Mouse (Mus musculus): ENCODE results near the gene Cbx7.
"Not testable (repeated sequence)": the region's sequence is repeated elsewhere in the genome, so short reads cannot be mapped to it uniquely, and the experiment has no call there.

Gene Cbx7

DNA sequence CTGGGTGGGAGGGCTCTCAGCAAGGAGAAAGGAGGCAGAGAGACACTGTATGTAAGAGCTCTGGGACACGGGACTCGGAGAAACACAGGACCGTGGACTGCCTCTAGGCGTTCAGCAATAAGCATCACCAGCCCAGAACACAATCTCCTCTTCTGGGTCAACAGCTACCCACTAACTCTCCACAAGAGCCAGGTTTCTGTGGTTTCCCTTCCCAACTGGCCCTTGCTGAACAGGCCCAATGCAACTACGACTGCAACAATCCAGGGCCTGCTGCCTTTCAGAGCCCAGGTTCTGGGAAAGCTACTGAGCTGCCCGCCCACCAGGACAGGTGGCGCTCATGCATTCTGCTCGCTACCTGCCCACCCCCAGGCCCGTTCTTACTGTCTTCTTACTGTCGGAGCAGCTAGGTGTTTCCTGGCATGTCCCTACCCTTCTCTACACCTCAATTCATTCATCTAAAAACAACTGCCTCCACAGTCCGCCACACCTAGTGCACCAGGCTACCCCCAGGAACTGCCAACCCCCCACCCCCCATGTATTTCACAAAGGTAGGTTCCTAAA is 44.0 kb downstream of the Cbx7 start:
- no peak for DNase-seq (ENCODE audit: low spot score in 2 of 2)

DNA sequence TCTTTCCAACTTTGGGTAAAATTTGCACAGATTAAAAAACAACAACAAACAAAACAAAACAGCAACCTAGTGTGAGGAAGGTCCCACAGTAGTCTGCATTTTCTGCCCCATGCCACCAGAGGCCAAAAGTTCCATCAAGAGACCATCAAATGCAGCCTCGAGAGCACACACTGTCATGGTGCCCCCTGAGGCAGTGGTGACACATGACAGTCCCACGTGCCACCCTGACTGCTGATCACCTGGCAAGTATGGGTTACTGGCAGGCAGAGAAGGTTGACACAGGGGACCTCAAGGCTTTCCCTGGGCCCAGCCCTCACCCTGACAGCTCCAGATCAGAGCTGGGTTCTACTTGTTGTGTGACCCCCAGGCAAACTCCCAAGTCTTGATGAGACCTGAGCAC is 51.1 kb downstream of the Cbx7 start:
- DNase-seq (ENCODE audit: low spot score in 2 of 2) = no peak

DNA sequence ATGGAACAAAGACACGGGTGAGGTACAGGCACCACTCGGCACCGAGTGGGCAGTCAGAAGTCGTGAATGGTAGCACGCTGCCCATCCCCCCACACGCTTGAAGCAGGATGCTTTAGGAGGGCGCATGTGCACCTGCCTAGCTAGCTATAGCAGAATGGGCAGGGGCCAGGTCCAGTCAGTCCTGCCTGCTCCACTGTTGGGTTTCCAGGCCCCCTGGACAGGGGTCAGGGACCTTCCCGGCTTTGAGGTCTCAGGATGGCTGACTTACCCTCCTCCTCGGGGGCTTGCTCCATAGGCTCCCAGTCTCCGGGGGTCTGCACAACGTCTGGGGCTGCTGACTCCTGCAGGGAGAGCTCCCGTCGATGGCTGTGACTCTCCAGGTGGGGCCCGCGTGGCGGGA is 52.4 kb downstream of the Cbx7 start:
- no peak for DNase-seq (ENCODE audit: low spot score in 2 of 2)

DNA sequence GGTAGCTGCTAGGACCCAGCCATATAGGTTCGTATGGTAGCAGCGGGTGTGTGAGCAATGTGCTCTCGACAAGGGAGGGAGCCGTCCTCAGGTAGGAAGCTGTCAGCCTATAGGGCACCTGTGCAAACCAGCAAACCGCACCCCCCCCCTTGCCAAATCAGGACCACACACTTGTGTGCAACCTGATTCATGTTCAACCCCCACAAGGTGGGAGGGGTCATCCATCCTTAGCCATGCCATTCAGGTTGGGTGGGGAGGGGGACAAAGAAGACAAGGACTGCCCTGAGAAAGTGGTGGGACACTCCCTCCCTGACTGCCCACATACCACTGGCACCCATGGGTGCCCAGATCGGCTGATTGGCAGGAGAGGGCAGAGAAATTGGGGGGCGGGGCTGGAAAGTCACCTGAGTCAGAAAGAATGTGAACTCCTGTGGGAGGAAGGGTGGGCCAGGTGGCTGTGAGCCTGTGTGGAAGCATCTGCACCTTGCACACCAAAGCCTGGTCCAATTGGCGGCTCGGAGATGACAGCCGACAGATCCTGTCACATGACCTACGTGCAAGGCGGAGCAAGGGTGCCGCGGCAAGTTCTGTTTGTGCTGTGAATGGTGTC is 53.7 kb downstream of the Cbx7 start:
- DNase-seq (ENCODE audit: low spot score in 2 of 2) = no peak

DNA sequence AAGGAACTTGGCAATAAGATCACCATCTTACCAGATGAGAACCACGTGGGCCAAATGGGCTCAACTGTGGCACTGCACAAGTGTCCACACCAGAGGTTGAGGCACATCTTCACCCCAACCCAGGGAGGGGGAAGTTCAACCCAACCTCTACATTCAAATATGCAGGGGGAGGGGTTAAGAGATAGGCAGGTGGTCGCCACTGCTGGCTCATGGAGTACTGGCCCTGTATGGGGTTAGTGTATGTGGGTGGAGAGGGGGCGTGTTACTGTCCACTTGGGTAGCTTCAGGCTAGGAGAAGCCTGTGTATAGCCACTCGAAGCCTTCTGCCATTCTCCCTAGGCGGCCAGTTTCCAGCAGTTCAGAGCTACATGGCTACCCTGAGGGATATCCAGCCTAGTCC is 54.8 kb downstream of the Cbx7 start:
- DNase-seq (ENCODE audit: low spot score in 2 of 2) = no peak

DNA sequence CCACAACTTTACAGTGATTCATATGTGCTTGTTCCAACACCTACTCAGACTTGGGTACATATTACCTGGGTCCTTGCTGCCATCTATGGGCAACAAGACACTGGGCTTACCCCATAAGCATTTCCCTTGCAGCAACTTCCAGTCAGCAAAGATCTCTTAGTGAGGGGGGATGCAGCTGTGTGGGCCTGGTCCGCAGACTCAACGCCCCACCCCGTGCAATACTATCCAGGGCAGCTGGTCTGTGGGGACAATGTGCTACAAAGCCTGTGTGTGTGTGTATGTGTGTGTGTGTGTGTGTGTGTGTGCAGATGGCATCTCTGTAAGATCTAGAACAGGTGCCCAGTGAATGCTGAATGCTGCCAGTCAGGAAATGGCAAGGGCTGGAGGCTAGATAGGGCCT is 56.6 kb downstream of the Cbx7 start:
- no peak for DNase-seq (ENCODE audit: low spot score in 2 of 2)

DNA sequence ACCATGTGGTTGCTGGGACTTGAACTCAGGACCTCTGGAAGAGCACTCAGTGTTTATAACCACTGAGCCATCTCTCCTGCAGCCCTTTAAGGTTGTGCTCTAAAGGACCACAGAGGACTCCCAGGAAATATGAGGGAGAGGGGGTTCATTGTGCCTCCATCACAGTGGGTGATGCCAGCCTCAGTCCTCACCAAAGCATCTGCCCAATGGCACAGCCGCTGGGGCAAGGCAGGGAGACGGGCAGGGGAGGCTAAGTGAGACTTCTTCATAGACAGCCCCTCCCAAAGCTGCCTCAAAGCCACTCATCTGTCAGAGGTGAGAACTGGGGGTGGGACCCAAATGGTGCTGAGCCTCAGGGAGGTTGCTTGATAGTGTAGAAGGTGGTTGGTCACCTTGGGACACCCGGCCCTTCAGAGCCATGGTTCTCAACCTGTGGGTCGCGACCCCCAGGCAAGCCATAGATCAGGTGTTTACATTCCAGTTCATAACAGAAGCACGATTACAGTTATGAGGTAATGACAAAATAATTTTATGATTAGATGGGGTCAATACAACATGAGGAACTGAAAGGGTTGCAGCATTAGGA is 57.1 kb downstream of the Cbx7 start:
- no peak for DNase-seq (ENCODE audit: low spot score in 2 of 2)

DNA sequence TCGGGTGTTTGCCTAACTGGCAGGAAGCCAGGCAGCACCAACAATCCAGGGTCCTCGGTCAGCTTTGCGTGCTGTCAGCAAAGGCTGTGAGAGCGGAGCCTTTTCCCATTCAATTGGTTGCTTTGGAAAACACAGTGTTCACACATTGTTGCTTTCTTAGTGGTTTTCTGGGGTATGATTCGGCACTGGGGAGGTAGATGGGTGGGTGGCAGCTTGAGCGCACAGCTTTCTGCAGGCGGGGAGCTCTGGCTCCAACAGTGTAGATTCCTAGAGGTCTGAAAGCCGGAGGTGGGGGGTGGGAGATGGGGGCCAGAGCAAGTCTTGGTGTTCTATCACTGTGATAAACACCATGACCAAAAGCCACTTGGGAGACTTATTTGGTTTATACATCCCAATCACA is 59.6 kb downstream of the Cbx7 start:
- DNase-seq (ENCODE audit: low spot score in 2 of 2) = no peak

DNA sequence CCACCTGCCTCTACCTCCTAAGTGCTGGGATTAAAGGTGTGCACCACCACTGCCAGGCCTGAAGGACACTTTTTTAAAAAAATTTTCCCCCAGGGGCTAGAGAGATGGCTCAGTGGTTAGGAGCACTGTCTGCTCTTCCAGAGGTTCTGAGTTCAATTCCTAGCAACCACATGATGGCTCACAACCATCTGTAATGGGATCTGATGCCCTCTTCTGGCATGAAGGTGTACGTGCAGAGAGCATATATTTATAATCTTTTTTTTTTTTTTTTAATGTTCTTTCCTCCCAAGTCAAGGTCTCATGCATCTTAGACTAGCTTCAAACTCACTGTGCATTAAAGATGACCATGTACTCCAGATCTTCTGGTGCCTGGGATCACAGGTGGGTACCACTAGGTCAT is 60.1 kb downstream of the Cbx7 start:
- DNase-seq (ENCODE audit: low spot score in 2 of 2) = not testable (repeated sequence)

DNA sequence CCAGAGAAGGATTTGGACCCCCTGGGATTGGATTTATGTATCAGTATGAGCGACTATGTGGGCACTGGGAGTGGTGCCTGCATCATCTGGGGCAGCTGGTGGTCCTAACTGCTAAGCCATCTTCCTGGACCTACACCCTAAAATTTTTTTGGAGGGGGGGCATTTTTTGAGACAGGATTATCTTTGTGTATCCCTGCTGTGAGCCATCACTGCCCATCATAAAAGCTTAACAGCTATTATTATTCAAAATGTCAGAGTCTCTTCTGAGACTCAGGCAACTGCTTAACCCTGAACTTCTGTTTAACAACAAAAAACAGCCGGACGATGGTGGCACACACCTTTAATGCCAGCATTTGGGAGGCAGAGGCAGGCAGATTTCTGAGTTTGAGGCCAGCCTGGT is 61.9 kb downstream of the Cbx7 start:
- not testable (repeated sequence) for DNase-seq (ENCODE audit: low spot score in 2 of 2)

DNA sequence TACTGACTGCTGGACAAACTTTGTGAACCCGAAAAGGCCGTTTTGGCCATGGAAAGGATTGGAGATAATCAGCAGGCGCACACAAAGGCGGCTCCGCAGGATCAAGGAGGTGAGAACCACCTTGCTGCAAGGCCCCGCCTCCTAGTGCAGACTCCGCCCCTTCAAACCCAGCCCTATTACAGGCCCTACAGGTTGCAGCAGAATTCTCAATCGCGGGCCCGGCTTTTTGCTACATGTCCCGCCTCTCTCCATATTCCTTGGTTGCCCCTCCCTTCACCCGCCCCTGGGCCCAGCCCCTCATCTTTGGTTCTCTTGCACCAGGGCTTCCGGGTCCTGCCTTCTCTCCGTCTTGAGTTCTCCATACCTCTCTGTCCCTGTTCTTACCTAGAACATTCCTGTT is 64.1 kb downstream of the Cbx7 start:
- no peak for DNase-seq (ENCODE audit: low spot score in 2 of 2)

DNA sequence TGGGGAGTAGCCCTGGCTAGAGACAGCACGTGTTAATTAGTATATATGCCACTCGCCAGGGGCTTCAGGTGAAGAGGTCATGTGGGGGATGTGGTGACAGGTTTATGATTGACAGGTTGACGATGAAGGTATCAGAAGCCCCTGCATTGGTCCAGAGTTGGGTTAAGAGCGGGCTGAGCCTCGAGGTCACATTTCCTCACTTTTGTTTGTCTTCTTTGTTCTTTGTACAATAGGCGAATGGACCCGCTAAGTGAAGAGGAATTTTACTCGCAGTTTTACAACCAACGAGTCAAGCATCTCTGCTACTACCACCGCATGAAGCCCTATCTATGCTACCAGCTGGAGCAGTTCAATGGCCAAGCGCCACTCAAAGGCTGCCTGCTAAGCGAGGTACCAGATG is 65.7 kb downstream of the Cbx7 start:
- DNase-seq (ENCODE audit: low spot score in 2 of 2) = no peak

DNA sequence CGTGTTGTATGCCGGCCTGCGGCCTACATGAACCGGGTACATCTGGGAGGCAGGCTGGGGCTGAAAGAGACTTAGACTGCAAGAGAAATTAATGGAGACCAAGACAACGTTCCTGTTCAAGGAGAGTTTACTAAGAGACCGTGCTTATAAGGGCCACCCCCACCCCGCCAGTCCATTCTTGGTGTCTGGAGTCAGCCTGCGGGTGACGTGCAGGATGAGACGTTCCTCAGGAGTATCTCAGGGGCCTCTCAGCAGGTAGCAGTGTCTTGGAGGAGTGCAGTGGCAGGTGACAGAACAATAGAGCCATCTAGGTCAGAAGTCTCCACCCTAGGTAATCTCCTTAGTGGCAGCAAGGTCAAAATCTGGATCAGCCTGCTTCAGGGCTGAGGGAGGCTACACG is 66.2 kb downstream of the Cbx7 start:
- not testable (repeated sequence) for DNase-seq (ENCODE audit: low spot score in 2 of 2)

DNA sequence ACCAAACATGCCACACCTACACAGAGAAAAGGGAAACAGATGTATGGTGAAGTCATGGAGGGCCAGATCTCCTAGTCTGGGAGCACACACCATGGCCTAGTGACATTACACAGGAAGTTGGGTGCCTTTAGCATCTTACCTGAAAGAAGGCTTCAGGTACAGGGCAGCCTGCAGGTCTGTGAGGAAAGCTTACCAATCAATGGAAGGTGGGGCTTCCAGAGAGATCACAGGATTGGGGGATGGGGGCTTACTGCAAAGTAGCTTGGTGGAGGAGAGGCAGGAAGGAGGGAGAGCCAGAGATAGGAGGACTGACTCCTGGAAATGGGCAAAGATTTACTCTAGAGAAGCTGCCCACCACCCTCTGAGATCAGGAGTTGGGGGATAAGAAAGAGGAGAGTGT is 67.0 kb downstream of the Cbx7 start:
- no peak for DNase-seq (ENCODE audit: low spot score in 2 of 2)

DNA sequence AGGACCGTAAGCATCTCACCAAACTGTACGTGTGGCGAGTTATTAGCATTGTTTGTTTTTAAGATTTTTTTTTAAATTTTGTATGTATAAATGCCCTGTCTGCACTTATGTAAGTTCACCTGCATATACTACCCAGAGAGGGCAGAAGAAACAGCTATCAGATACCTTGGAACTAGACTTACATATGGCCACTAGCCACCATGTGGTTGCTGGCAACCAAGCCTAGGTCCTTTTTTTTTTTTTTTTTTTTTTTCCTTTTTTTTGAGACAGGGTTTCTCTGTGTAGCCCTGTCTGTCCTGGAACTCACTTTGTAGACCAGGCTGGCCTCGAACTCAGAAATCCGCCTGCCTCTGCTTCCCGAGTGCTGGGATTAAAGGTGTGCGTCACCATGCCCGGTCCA is 67.8 kb downstream of the Cbx7 start:
- DNase-seq (ENCODE audit: low spot score in 2 of 2) = not testable (repeated sequence)

DNA sequence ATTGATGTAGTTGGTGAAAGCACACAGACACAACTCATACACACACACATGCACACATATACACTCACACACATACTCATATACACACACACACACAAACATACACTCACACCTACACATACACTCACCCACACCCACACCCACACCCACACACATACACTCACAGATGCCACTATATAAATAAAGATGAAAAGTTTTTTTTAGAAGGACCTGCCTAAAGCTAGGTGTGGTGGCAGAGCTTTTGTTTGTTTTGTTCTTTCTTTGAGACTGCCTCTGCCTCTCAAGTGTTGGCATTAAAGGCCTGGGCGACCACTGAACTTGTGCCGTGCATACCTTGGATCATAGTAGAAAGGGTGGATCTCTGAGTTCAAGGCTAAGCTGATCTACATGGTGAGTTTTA is 69.5 kb downstream of the Cbx7 start:
- no peak for DNase-seq (ENCODE audit: low spot score in 2 of 2)

DNA sequence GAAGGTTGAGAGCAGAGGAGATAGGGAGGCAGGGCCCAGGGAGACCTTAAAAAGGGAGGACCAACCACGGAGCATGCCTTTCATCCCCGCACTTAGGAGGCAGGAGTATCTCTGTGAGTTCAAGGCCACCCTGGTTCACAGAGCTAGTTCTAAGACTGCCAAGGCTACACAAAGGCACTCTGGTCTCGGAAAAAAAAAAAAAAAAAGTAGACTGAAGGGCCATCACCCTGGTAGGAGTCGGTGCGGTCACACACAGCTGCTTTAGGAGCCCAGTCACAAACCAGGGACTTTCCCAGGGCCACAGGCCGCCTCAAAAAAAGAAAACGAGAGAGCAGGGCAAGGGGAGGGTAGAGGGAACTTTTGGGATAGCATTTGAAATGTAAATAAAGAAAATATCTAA is 70.2 kb downstream of the Cbx7 start:
- DNase-seq (ENCODE audit: low spot score in 2 of 2) = no peak

DNA sequence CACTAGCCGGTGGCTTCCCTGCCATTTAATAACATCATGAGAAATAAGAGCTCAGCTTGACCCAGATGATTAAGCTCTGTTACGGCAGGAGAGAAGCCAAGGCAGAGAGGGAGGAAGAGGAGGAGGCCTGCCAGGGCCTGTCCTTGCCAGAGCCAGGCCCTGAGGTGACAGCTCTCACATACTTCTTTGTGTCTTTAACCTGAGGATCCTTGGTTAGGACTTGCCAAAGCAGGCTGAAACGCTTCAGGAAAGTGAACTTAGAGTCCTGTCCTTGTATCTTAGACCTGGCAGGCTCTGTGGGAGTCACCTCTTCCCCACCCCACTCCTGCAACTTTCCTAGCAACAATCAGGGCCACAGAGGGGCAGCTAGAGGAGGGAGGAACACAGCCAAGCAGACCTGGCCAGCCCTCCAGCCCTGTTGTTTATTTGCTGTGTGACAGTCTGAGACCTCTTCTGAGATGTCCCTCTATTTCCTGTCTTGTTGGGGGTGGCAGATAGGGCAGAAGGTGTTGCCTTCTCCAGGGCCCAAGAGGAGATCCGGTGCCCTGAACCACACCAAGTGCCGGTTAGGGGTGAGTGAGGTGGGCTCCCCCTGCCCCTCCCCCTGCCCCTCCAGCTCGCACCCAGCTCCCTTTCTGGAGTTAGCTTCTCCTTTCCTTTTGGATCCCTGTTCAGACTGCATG is 71.0 kb downstream of the Cbx7 start:
- DNase-seq (ENCODE audit: low spot score in 2 of 2) = peak in 1 of 2 experiments; percentile 31

DNA sequence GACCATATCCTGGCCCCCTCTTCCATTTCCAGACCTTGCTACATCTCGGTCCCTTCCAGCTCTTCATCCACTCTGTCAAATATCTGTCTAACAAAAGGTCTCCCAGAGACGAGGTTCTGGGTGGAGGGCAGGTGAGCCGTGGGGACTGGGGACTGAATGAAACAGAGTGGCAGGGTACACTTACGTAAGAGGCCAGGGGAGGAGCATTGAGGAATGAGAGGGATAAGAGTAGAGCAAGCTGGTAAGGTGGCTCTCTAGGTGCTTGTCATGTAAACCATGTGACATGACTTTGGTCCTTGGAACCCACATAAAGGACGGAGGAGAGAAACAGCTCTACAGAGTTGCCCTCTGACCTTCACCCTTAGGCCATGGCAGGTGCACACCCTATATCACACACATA is 71.9 kb downstream of the Cbx7 start:
- no peak for DNase-seq (ENCODE audit: low spot score in 2 of 2)

DNA sequence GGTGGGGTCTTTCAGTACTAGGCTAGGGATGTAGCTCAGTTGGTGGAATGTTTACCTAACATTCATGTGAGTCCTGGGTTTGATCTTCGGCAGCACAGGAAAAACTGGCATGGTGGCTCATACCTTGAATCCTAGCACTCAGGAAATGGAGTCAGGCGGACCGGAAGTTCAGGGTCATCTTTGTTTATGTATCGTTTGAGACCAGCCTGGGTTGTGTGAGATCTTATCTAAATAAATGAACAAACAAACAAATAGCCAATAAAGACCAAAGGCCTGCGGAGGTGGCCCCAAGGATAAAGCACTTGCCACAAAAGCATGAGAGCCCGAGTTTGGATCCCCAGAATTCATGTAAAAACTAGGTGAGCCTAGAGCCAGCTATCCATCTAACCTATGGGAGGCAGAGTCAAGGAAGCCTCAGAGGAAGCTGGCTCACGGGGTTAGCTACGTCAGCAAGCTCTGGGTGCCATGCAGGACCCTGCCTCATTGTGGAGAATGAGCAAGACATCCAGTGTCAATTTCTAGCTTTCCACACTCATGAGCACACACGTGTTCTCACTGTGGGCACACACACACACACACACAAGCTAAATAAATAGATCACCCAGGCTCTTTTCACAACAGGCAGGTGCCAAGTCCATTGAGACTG is 74.7 kb downstream of the Cbx7 start:
- no peak for DNase-seq (ENCODE audit: low spot score in 2 of 2)

DNA sequence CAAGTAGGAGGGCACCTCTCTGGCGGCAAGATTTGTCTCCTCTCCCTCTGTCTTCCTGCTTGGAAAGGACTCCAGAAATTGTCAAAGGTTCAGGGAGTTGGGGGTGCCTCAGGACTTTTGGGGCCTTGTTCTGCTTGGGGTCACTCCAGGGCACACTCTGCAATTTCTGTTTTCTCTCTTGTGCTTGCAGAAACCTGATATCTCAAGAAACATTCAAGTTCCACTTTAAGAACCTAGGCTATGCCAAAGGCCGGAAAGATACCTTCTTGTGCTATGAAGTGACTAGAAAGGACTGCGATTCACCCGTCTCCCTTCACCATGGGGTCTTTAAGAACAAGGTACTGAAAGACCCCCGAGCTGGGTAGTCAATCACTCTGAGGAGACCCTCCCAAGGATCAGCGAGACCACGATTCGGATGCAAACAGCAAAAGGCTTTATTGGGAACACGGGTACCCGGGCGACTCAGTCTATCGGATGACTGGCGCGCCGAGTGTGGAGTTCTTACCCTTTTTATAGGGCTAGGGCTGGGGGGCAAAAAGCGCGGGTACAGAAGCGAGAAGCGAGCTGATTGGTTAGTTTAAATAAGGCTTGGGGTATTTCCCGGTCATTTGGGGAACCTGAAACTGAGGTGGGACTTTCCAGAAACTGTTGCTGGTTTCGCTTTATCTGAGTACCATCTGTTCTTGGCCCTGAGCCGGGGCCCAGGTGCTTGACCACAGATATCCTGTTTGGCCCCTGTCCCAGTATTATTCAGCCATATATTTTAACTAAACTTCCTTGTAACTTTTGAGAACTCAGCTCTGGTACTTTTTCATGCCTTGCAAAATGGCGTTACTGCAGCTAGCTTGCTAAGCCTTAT is 75.5 kb downstream of the Cbx7 start:
- not testable (repeated sequence) for DNase-seq (ENCODE audit: low spot score in 2 of 2)

DNA sequence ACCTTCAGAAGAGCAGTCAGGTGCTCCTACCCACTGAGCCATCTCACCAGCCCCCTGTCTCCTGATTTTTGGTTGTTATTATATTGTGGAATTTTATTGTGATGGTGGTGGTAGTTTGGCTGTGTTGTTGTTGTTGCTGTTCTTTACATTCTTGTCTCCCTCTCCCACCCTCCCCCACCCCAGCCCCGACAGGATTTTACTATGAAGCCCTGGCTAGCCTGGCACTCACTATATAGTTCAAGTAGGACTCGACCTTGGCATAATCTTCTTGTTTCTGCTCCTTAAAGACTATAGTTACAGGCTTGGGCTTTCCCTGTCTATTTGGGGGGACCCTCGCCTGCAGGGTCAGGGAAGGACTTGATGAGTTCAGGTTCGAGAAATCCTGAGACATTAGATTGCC is 76.6 kb downstream of the Cbx7 start:
- no peak for DNase-seq (ENCODE audit: low spot score in 2 of 2)

Data from urinary bladder, postnatal 36 days (tissue).